Mouse (Mus musculus): ENCODE data around the gene Engase. TPM values are rescaled to one million over a fixed set of nuclear protein-coding genes. Genes with fewer than 3 reads are reported as not detected.

The Engase gene
- total RNA-seq, 2 experiments from 2014 or later: 10.7 to 13.5 TPM

GRCm38 (mm10) chr11:118486281-118486680 is 9.7 kb downstream of the Engase start:
- ATAC-seq (replicated peaks; ENCODE audit: low FRiP score, low TSS enrichment, poor library complexity, severe bottlenecking): no peak

GRCm38 (mm10) chr11:118486881-118487772 is 10.5 kb downstream of the Engase start:
- ATAC-seq (replicated peaks; ENCODE audit: low FRiP score, low TSS enrichment, poor library complexity, severe bottlenecking): no peak

GRCm38 (mm10) chr11:118488191-118488906 is 11.7 kb downstream of the Engase start:
- no peak for ATAC-seq (replicated peaks; ENCODE audit: low FRiP score, low TSS enrichment, poor library complexity, severe bottlenecking)

GRCm38 (mm10) chr11:118488907-118489270 is 12.3 kb downstream of the Engase start:
- no peak for ATAC-seq (replicated peaks; ENCODE audit: low FRiP score, low TSS enrichment, poor library complexity, severe bottlenecking)

GRCm38 (mm10) chr11:118490566-118491218 is 14.1 kb downstream of the Engase start:
- peak; percentile 71 for ATAC-seq (replicated peaks; ENCODE audit: low FRiP score, low TSS enrichment, poor library complexity, severe bottlenecking)

- ATAC-seq (replicated peaks; ENCODE audit: low FRiP score, low TSS enrichment, poor library complexity, severe bottlenecking): no peak
Measured at GRCm38 (mm10) chr11:118491230-118491629, 14.6 kb downstream of the Engase start.

- no peak for ATAC-seq (replicated peaks; ENCODE audit: low FRiP score, low TSS enrichment, poor library complexity, severe bottlenecking)
Measured at GRCm38 (mm10) chr11:118493458-118493857, 16.8 kb downstream of the Engase start.

- ATAC-seq (replicated peaks; ENCODE audit: low FRiP score, low TSS enrichment, poor library complexity, severe bottlenecking): no peak
Measured at GRCm38 (mm10) chr11:118494001-118494737, 17.5 kb downstream of the Engase start.

- ATAC-seq (replicated peaks; ENCODE audit: low FRiP score, low TSS enrichment, poor library complexity, severe bottlenecking): no peak
Measured at GRCm38 (mm10) chr11:118495065-118495464, 18.4 kb downstream of the Engase start.

- no peak for ATAC-seq (replicated peaks; ENCODE audit: low FRiP score, low TSS enrichment, poor library complexity, severe bottlenecking)
Measured at GRCm38 (mm10) chr11:118496066-118496689, 19.5 kb downstream of the Engase start.

- no peak for ATAC-seq (replicated peaks; ENCODE audit: low FRiP score, low TSS enrichment, poor library complexity, severe bottlenecking)
Measured at GRCm38 (mm10) chr11:118502990-118503389, 26.4 kb downstream of the Engase start.

GRCm38 (mm10) chr11:118503418-118504179 is 27.0 kb downstream of the Engase start:
- ATAC-seq (replicated peaks; ENCODE audit: low FRiP score, low TSS enrichment, poor library complexity, severe bottlenecking): no peak

- no peak for ATAC-seq (replicated peaks; ENCODE audit: low FRiP score, low TSS enrichment, poor library complexity, severe bottlenecking)
Measured at GRCm38 (mm10) chr11:118504180-118504454, 27.5 kb downstream of the Engase start.

- ATAC-seq (replicated peaks; ENCODE audit: low FRiP score, low TSS enrichment, poor library complexity, severe bottlenecking): no peak
Measured at GRCm38 (mm10) chr11:118507095-118507494, 30.5 kb downstream of the Engase start.

GRCm38 (mm10) chr11:118507904-118508303 is 31.3 kb downstream of the Engase start:
- peak; percentile 24; the same call in 1 of the 2 replicates for ATAC-seq (replicated peaks; ENCODE audit: low FRiP score, low TSS enrichment, poor library complexity, severe bottlenecking)

GRCm38 (mm10) chr11:118508341-118508740 is 31.7 kb downstream of the Engase start:
- no peak for ATAC-seq (replicated peaks; ENCODE audit: low FRiP score, low TSS enrichment, poor library complexity, severe bottlenecking)

- no peak for ATAC-seq (replicated peaks; ENCODE audit: low FRiP score, low TSS enrichment, poor library complexity, severe bottlenecking)
Measured at GRCm38 (mm10) chr11:118511851-118512250, 35.2 kb downstream of the Engase start.

GRCm38 (mm10) chr11:118512257-118512910 is 35.8 kb downstream of the Engase start:
- no peak for ATAC-seq (replicated peaks; ENCODE audit: low FRiP score, low TSS enrichment, poor library complexity, severe bottlenecking)

All from megakaryocyte-erythroid progenitor cell, adult 5-6 weeks (primary cell).